ENCODE assay signal across 33 mouse cellular contexts in the genomic region with DNA sequence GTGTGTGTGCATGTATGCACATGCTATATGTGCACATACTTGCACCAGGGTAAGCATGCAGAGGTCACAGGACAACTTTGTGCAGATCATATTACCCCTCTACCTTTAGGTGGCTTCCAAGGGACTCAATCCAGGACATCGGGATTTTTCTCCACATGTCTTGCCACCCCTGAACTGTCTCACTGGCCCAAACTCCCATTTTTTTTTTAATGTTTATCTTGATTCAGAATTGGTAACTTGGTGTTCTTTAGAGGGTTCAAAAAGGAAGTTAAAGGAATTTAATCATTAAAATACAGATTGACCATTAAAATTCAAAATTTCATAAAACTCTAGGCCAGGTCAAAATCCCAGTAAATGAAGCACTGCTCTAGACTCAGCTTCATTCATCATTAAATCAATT.
"Had no signal": no experiment of that assay in that cellular context is flagged by ENCODE, and none has a peak within 500 bp of the region (broad histone marks: within the 10 kb centered on the region; RNA-seq: fewer than 3 reads in every experiment).

No protein-coding gene starts in this region.

- H3K27me3 ChIP-seq: heart, embryonic 12.5 days; heart, embryonic 13.5 days; heart, embryonic 15.5 days; hindbrain, embryonic 12.5 days; hindbrain, embryonic 13.5 days; hindbrain, embryonic 15.5 days; intestine, embryonic 15.5 days; kidney, embryonic 15.5 days had no signal

- H3K4me1 ChIP-seq: heart, embryonic 12.5 days; heart, embryonic 13.5 days; heart, embryonic 15.5 days; hindbrain, embryonic 10.5 days; intestine, embryonic 15.5 days had no signal

- H3K9ac ChIP-seq: heart, embryonic 12.5 days; heart, embryonic 13.5 days; heart, embryonic 15.5 days; hindbrain, embryonic 12.5 days; hindbrain, embryonic 13.5 days; hindbrain, embryonic 14.5 days; hindbrain, embryonic 15.5 days; intestine, embryonic 15.5 days; kidney, embryonic 15.5 days had no signal

- H3K27ac ChIP-seq: heart, embryonic 10.5 days; heart, embryonic 13.5 days; heart, embryonic 15.5 days; hindbrain, embryonic 10.5 days; hindbrain, embryonic 12.5 days; hindbrain, embryonic 13.5 days; hindbrain, embryonic 14.5 days; hindbrain, embryonic 15.5 days; hindbrain, postnatal 0 days; intestine, embryonic 15.5 days; kidney, embryonic 15.5 days; kidney, postnatal 0 days; layer of hippocampus, adult 2 months; left cerebral cortex, adult 2 months had no signal

- ATAC-seq: hindbrain, embryonic 16.5 days; hindbrain, postnatal 0 days; inflammation-experienced regulatory T-cells, adult 6 months; intestine, embryonic 15.5 days; intestine, embryonic 16.5 days; intestine, postnatal 0 days had no signal

- H3K36me3 ChIP-seq: heart, embryonic 10.5 days; heart, embryonic 12.5 days; heart, embryonic 13.5 days; heart, embryonic 15.5 days; hindbrain, embryonic 10.5 days; hindbrain, embryonic 12.5 days; hindbrain, embryonic 13.5 days; hindbrain, embryonic 15.5 days; intestine, embryonic 15.5 days; kidney, embryonic 15.5 days had no signal

- H3K9me3 ChIP-seq: heart, embryonic 10.5 days; heart, embryonic 12.5 days; heart, embryonic 13.5 days; heart, embryonic 15.5 days; hindbrain, embryonic 10.5 days; hindbrain, embryonic 12.5 days; hindbrain, embryonic 13.5 days; hindbrain, embryonic 15.5 days; intestine, embryonic 15.5 days; kidney, embryonic 15.5 days had no signal

- H3K4me3 ChIP-seq: heart, embryonic 10.5 days; heart, embryonic 12.5 days; heart, embryonic 13.5 days; heart, embryonic 15.5 days; hindbrain, embryonic 10.5 days; hindbrain, embryonic 12.5 days; hindbrain, embryonic 13.5 days; hindbrain, embryonic 15.5 days; intestine, embryonic 15.5 days; kidney, embryonic 15.5 days; layer of hippocampus, adult 2 months; left cerebral cortex, adult 2 months had no signal

- DNase-seq: heart, postnatal 10 days; heart, postnatal 14 days; heart, postnatal 36 days; heart, postnatal 4 days; kidney, adult 11 months; kidney, adult 18-20 months; kidney, adult 8-10 months; kidney, postnatal 10 days; kidney, postnatal 14 days; kidney, postnatal 25 days; kidney, postnatal 4 days; layer of hippocampus, adult 9-11 months; layer of hippocampus, postnatal 36 days had no signal

- H3K4me2 ChIP-seq: heart, embryonic 11.5 days; heart, embryonic 12.5 days; heart, embryonic 13.5 days; heart, embryonic 15.5 days; hindbrain, embryonic 12.5 days; hindbrain, embryonic 13.5 days; hindbrain, embryonic 14.5 days; hindbrain, embryonic 15.5 days; intestine, embryonic 15.5 days; kidney, embryonic 15.5 days had no signal
